Mouse (Mus musculus): ENCODE data around the gene Gckr. TPM values are rescaled to one million over a fixed set of nuclear protein-coding genes. Genes with fewer than 3 reads are reported as not detected.

Gckr gene
- total RNA-seq (2014; rRNA removed) (113 and 114 TPM in 2 replicates), polyA plus RNA-seq (2012; rRNA removed) (199 and 282 TPM in 2 replicates)

GRCm38 (mm10) chr5:31297047-31297757, at the start of gene Gckr:
Gene Gckr, plus strand, starts transcription at chr5:31297443.
- Histone ChIP-seq H3K4me3 (ENCODE audit: insufficient read depth, low read depth, low read length) (peak within 1 kb of the TSS; percentile 44), H3K36me3 (ENCODE audit: control insufficient read depth, insufficient read depth, low read length) (peaks cover 15% of the 10 kb centered on the region; the same call in 1 of the 2 replicates), H3K4me1 (ENCODE audit: control insufficient read depth, insufficient read depth, low read length) (peaks cover 14% of the 10 kb centered on the region; the same call in 1 of the 2 replicates), H3K9ac (ENCODE audit: low read depth, low read length) (peak within 1 kb of the TSS; percentile 51), H3K27ac (replicated peaks; ENCODE audit: insufficient read depth, low read depth, low read length) (peak within 1 kb of the TSS; percentile 96), H3K79me2 (ENCODE audit: control insufficient read depth, insufficient read depth, low read length) (peaks cover 5% of the 10 kb centered on the region; the same call in 1 of the 2 replicates), H3K27me3 (ENCODE audit: control insufficient read depth, insufficient read depth, low read length) (no peaks in the 10 kb centered on the region)
- 17% methylated on average over 13 of the region's 13 CpGs for WGBS
- TF ChIP-seq CTCF (IDR thresholded peaks at IDR 0.05; ENCODE audit: low read depth, low read length): no peak
- no peak for TF ChIP-seq POLR2A (IDR thresholded peaks at IDR 0.05; ENCODE audit: extremely low read depth, insufficient read depth, low read length)
- DNase-seq (ENCODE audit: extremely low read depth, low read depth, low spot score): peak; percentile 97

GRCm38 (mm10) chr5:31250716-31251115, 46.5 kb upstream of the Gckr start:
- Histone ChIP-seq H3K27me3 (ENCODE audit: control insufficient read depth, insufficient read depth, low read length) (no peaks in the 10 kb centered on the region), H3K79me2 (ENCODE audit: control insufficient read depth, insufficient read depth, low read length) (no peaks in the 10 kb centered on the region), H3K4me3 (ENCODE audit: insufficient read depth, low read depth, low read length) (no peak overlapping the region), H3K9ac (ENCODE audit: low read depth, low read length) (no peak overlapping the region), H3K27ac (replicated peaks; ENCODE audit: insufficient read depth, low read depth, low read length) (no peak overlapping the region), H3K4me1 (ENCODE audit: control insufficient read depth, insufficient read depth, low read length) (no peaks in the 10 kb centered on the region), H3K36me3 (ENCODE audit: control insufficient read depth, insufficient read depth, low read length) (peaks cover 48% of the 10 kb centered on the region)
- DNase-seq (ENCODE audit: extremely low read depth, low read depth, low spot score): no peak
- WGBS: 88% methylated on average over 4 of the region's 4 CpGs
- TF ChIP-seq CTCF (IDR thresholded peaks at IDR 0.05; ENCODE audit: low read depth, low read length) (no peak), POLR2A (IDR thresholded peaks at IDR 0.05; ENCODE audit: extremely low read depth, insufficient read depth, low read length) (no peak)

GRCm38 (mm10) chr5:31251541-31252101, 45.6 kb upstream of the Gckr start, which contains the start of gene Krtcap3:
Gene Krtcap3, plus strand, starts transcription at chr5:31251691.
- Histone ChIP-seq H3K4me3 (ENCODE audit: insufficient read depth, low read depth, low read length) (peak within 1 kb of the TSS; percentile 60), H3K36me3 (ENCODE audit: control insufficient read depth, insufficient read depth, low read length) (peaks cover 42% of the 10 kb centered on the region), H3K27me3 (ENCODE audit: control insufficient read depth, insufficient read depth, low read length) (no peaks in the 10 kb centered on the region), H3K4me1 (ENCODE audit: control insufficient read depth, insufficient read depth, low read length) (peaks cover under 1% of the 10 kb centered on the region; the same call in 1 of the 2 replicates), H3K27ac (replicated peaks; ENCODE audit: insufficient read depth, low read depth, low read length) (no peak within 1 kb of the TSS), H3K9ac (ENCODE audit: low read depth, low read length) (peak within 1 kb of the TSS; percentile 37; the same call in 1 of the 2 replicates), H3K79me2 (ENCODE audit: control insufficient read depth, insufficient read depth, low read length) (no peaks in the 10 kb centered on the region)
- TF ChIP-seq CTCF (IDR thresholded peaks at IDR 0.05; ENCODE audit: low read depth, low read length) (no peak), POLR2A (IDR thresholded peaks at IDR 0.05; ENCODE audit: extremely low read depth, insufficient read depth, low read length) (no peak)
- no peak for DNase-seq (ENCODE audit: extremely low read depth, low read depth, low spot score)
- 49% methylated on average over 47 of the region's 47 CpGs for WGBS

- H3K27ac ChIP-seq (replicated peaks; ENCODE audit: insufficient read depth, low read depth, low read length): no peak overlapping the region
Measured at GRCm38 (mm10) chr5:31252151-31252550, 45.1 kb upstream of the Gckr start.

GRCm38 (mm10) chr5:31252795-31253545, 44.3 kb upstream of the Gckr start:
- no peak overlapping the region for H3K27ac ChIP-seq (replicated peaks; ENCODE audit: insufficient read depth, low read depth, low read length)
- H3K4me3 ChIP-seq (ENCODE audit: insufficient read depth, low read depth, low read length): no peak overlapping the region
- H3K4me1 ChIP-seq (ENCODE audit: control insufficient read depth, insufficient read depth, low read length): peaks cover 2% of the 10 kb centered on the region
- H3K36me3 ChIP-seq (ENCODE audit: control insufficient read depth, insufficient read depth, low read length): peaks cover 29% of the 10 kb centered on the region
- TF ChIP-seq CTCF (IDR thresholded peaks at IDR 0.05; ENCODE audit: low read depth, low read length): no peak
- no peak for TF ChIP-seq POLR2A (IDR thresholded peaks at IDR 0.05; ENCODE audit: extremely low read depth, insufficient read depth, low read length)
- WGBS: 93% methylated on average over 16 of the region's 16 CpGs
- no peaks in the 10 kb centered on the region for H3K79me2 ChIP-seq (ENCODE audit: control insufficient read depth, insufficient read depth, low read length)
- H3K9ac ChIP-seq (ENCODE audit: low read depth, low read length): no peak overlapping the region
- DNase-seq (ENCODE audit: extremely low read depth, low read depth, low spot score): no peak
- no peaks in the 10 kb centered on the region for H3K27me3 ChIP-seq (ENCODE audit: control insufficient read depth, insufficient read depth, low read length)

More at GRCm38 (mm10) chr5:31252151-31252550, 45.1 kb upstream of the Gckr start:
- TF ChIP-seq CTCF (IDR thresholded peaks at IDR 0.05; ENCODE audit: low read depth, low read length) (no peak), POLR2A (IDR thresholded peaks at IDR 0.05; ENCODE audit: extremely low read depth, insufficient read depth, low read length) (no peak)
- Histone ChIP-seq H3K4me1 (ENCODE audit: control insufficient read depth, insufficient read depth, low read length) (peaks cover 2% of the 10 kb centered on the region), H3K4me3 (ENCODE audit: insufficient read depth, low read depth, low read length) (no peak overlapping the region), H3K36me3 (ENCODE audit: control insufficient read depth, insufficient read depth, low read length) (peaks cover 36% of the 10 kb centered on the region), H3K9ac (ENCODE audit: low read depth, low read length) (no peak overlapping the region), H3K27me3 (ENCODE audit: control insufficient read depth, insufficient read depth, low read length) (no peaks in the 10 kb centered on the region), H3K79me2 (ENCODE audit: control insufficient read depth, insufficient read depth, low read length) (no peaks in the 10 kb centered on the region)
- WGBS: 89% methylated on average over 10 of the region's 10 CpGs
- no peak for DNase-seq (ENCODE audit: extremely low read depth, low read depth, low spot score)
